In genomic region chr8:120634329-120634839, GRCm38 (mm10) we compare ENCODE assay signal across 8 mouse cellular contexts. TPM values are rescaled to one million over a fixed set of nuclear protein-coding genes. Genes with fewer than 3 reads are reported as not detected.
DNase-seq lines count a peak whose midpoint lies in the region; ATAC-seq and TF ChIP-seq lines count a peak whose summit lies in the region.

No protein-coding gene starts in this region.

- 2% methylated on average over 40 of the region's 42 CpGs for WGBS in forebrain, postnatal 0 days
- under 1% methylated on average over 28 of the region's 42 CpGs for WGBS in hindbrain, embryonic 14.5 days
- under 1% methylated on average over 42 of the region's 42 CpGs for WGBS in limb, embryonic 10.5 days
- WGBS in midbrain, embryonic 10.5 days: 3% methylated on average over 36 of the region's 42 CpGs

- no peaks in the 10 kb centered on the region for H3K36me3 ChIP-seq in forebrain, postnatal 0 days (ENCODE audit: insufficient read depth)
- no peaks in the 10 kb centered on the region for H3K36me3 ChIP-seq in hindbrain, embryonic 14.5 days (replicated peaks; ENCODE audit: control insufficient read depth, insufficient read depth)
- no peaks in the 10 kb centered on the region for H3K36me3 ChIP-seq in limb, embryonic 10.5 days
- no peaks in the 10 kb centered on the region for H3K36me3 ChIP-seq in midbrain, embryonic 10.5 days

- peak overlapping the region; percentile 71 for H3K9ac ChIP-seq in forebrain, postnatal 0 days
- H3K9ac ChIP-seq in hindbrain, embryonic 14.5 days: peak overlapping the region; percentile 83

- H3K4me2 ChIP-seq in forebrain, postnatal 0 days (ENCODE audit: low read depth): peak overlapping the region; percentile 74
- peak overlapping the region; percentile 100 for H3K4me2 ChIP-seq in hindbrain, embryonic 14.5 days (replicated peaks)

- no peak overlapping the region for H3K27ac ChIP-seq in forebrain, postnatal 0 days (ENCODE audit: low read depth, low read length)
- no peak overlapping the region for H3K27ac ChIP-seq in hindbrain, embryonic 14.5 days
- H3K27ac ChIP-seq in limb, embryonic 10.5 days: peak overlapping the region; percentile 79
- peak overlapping the region; percentile 77 for H3K27ac ChIP-seq in midbrain, embryonic 10.5 days (replicated peaks)

- H3K9me3 ChIP-seq in forebrain, postnatal 0 days (ENCODE audit: low read length): no peaks in the 10 kb centered on the region
- H3K9me3 ChIP-seq in hindbrain, embryonic 14.5 days (ENCODE audit: control insufficient read depth, low read length): no peaks in the 10 kb centered on the region
- H3K9me3 ChIP-seq in limb, embryonic 10.5 days (replicated peaks): no peaks in the 10 kb centered on the region
- peaks cover 8% of the 10 kb centered on the region; the same call in 1 of the 2 replicates for H3K9me3 ChIP-seq in midbrain, embryonic 10.5 days (replicated peaks)

- TF ChIP-seq CTCF in forebrain, postnatal 0 days (IDR thresholded peaks at IDR 0.05; ENCODE audit: low read depth): no peak

- ATAC-seq in forebrain, postnatal 0 days: peak; percentile 50; the same call in 1 of the 2 replicates
- no peak for ATAC-seq in hindbrain, embryonic 14.5 days (ENCODE audit: low FRiP score)

- no peaks in the 10 kb centered on the region for H3K27me3 ChIP-seq in forebrain, postnatal 0 days (ENCODE audit: insufficient read depth, low read length)
- peaks cover 9% of the 10 kb centered on the region for H3K27me3 ChIP-seq in hindbrain, embryonic 14.5 days (ENCODE audit: control insufficient read depth, insufficient read depth, low read length)
- peaks cover 74% of the 10 kb centered on the region for H3K27me3 ChIP-seq in limb, embryonic 10.5 days (ENCODE audit: low read depth, poor library complexity, severe bottlenecking)
- peaks cover 83% of the 10 kb centered on the region for H3K27me3 ChIP-seq in midbrain, embryonic 10.5 days (ENCODE audit: low read depth, poor library complexity, severe bottlenecking)

- peak; percentile 35 to 36 for DNase-seq in cerebellum, adult 18-20 months
- DNase-seq in cerebellum, adult 9-10 months: no peak
- peak; percentile 27 to 55 for DNase-seq in adrenal gland, postnatal 4 days (ENCODE audit: low spot score in 2 of 2)
- DNase-seq in forebrain, postnatal 0 days: peak; percentile 24
- peak; percentile 41 for DNase-seq in hindbrain, embryonic 14.5 days (ENCODE audit: low spot score)
- no peak for DNase-seq in limb, embryonic 10.5 days (ENCODE audit: low spot score)
- no peak for DNase-seq in midbrain, embryonic 10.5 days (ENCODE audit: low spot score)
- peak; percentile 18 for DNase-seq in spleen, adult 12 weeks (ENCODE audit: low spot score)

- 0 out of 2 replicates have a peak, but pooled peaks cover 3% of the 10 kb centered on the region for H3K4me1 ChIP-seq in forebrain, postnatal 0 days (ENCODE audit: insufficient read depth)
- peaks cover 11% of the 10 kb centered on the region for H3K4me1 ChIP-seq in hindbrain, embryonic 14.5 days (replicated peaks; ENCODE audit: control insufficient read depth, insufficient read depth, low read length)
- peaks cover 39% of the 10 kb centered on the region for H3K4me1 ChIP-seq in limb, embryonic 10.5 days
- H3K4me1 ChIP-seq in midbrain, embryonic 10.5 days: peaks cover 36% of the 10 kb centered on the region

- H3K4me3 ChIP-seq in forebrain, postnatal 0 days (ENCODE audit: low read depth, low read length): peak overlapping the region; percentile 66
- peak overlapping the region; percentile 73 for H3K4me3 ChIP-seq in hindbrain, embryonic 14.5 days (replicated peaks; ENCODE audit: low read length)
- H3K4me3 ChIP-seq in limb, embryonic 10.5 days: peak overlapping the region; percentile 79
- peak overlapping the region; percentile 72 for H3K4me3 ChIP-seq in midbrain, embryonic 10.5 days

RNA-seq across cellular contexts. Expression of gene 1190005I06Rik, which starts 13.0 kb away (rescaled TPM):
- 1 to 10 TPM; 5.4 to 7.5 TPM for total RNA-seq in adrenal gland, postnatal 4 days (2021)
- total RNA-seq in forebrain, postnatal 0 days (2014; rRNA removed): 18.5 and 25.9 TPM in 2 replicates
- polyA plus RNA-seq in forebrain, postnatal 0 days (2015; fragmentation: Nextera tagmentation; extraction: Ambion mirVana): 21.7 and 22.7 TPM in 2 replicates
- 12.4 and 15.4 TPM in 2 replicates for polyA plus RNA-seq in hindbrain, embryonic 14.5 days (2014; fragmentation: Nextera tagmentation; extraction: Ambion mirVana)
- polyA plus RNA-seq in limb, embryonic 10.5 days (2016; fragmentation: Nextera tagmentation; extraction: Ambion mirVana): 2.7 and 3.4 TPM in 2 replicates
- 3.9 TPM in 2 replicates for polyA plus RNA-seq in midbrain, embryonic 10.5 days (2016; fragmentation: Nextera tagmentation; extraction: Ambion mirVana)

RNA-seq across cellular contexts. Expression of gene Gm27021, which starts 33.5 kb away (rescaled TPM):
- total RNA-seq in adrenal gland, postnatal 4 days (2021): under 1 TPM in 1 of 2 experiments, not detected in 1; 0.56 TPM
- total RNA-seq in forebrain, postnatal 0 days (2014; rRNA removed): 7.0 and 9.2 TPM in 2 replicates
- polyA plus RNA-seq in forebrain, postnatal 0 days (2015; fragmentation: Nextera tagmentation; extraction: Ambion mirVana): 12.4 and 14.8 TPM in 2 replicates
- polyA plus RNA-seq in hindbrain, embryonic 14.5 days (2014; fragmentation: Nextera tagmentation; extraction: Ambion mirVana): 4.4 and 10.0 TPM in 2 replicates
- 3.4 and 3.8 TPM in 2 replicates for polyA plus RNA-seq in limb, embryonic 10.5 days (2016; fragmentation: Nextera tagmentation; extraction: Ambion mirVana)
- polyA plus RNA-seq in midbrain, embryonic 10.5 days (2016; fragmentation: Nextera tagmentation; extraction: Ambion mirVana): 3.1 and 3.5 TPM in 2 replicates

RNA-seq across cellular contexts. Expression of gene Cox4i1, which starts 33.6 kb away (rescaled TPM):
- total RNA-seq in adrenal gland, postnatal 4 days (2021): 1,000 to 10,000 TPM; 1,090 to 1,156 TPM
- 436 and 703 TPM in 2 replicates for total RNA-seq in forebrain, postnatal 0 days (2014; rRNA removed)
- 1,351 and 1,499 TPM in 2 replicates for polyA plus RNA-seq in forebrain, postnatal 0 days (2015; fragmentation: Nextera tagmentation; extraction: Ambion mirVana)
- polyA plus RNA-seq in hindbrain, embryonic 14.5 days (2014; fragmentation: Nextera tagmentation; extraction: Ambion mirVana): 1,174 and 1,254 TPM in 2 replicates
- 879 and 888 TPM in 2 replicates for polyA plus RNA-seq in limb, embryonic 10.5 days (2016; fragmentation: Nextera tagmentation; extraction: Ambion mirVana)
- polyA plus RNA-seq in midbrain, embryonic 10.5 days (2016; fragmentation: Nextera tagmentation; extraction: Ambion mirVana): 948 and 963 TPM in 2 replicates

RNA-seq across cellular contexts. Expression of gene Emc8, which starts 34.0 kb away (rescaled TPM):
- total RNA-seq in adrenal gland, postnatal 4 days (2021): 100 to 1,000 TPM; 101 to 112 TPM
- 29.1 and 43.7 TPM in 2 replicates for total RNA-seq in forebrain, postnatal 0 days (2014; rRNA removed)
- polyA plus RNA-seq in forebrain, postnatal 0 days (2015; fragmentation: Nextera tagmentation; extraction: Ambion mirVana): 104 and 113 TPM in 2 replicates
- 113 and 138 TPM in 2 replicates for polyA plus RNA-seq in hindbrain, embryonic 14.5 days (2014; fragmentation: Nextera tagmentation; extraction: Ambion mirVana)
- polyA plus RNA-seq in limb, embryonic 10.5 days (2016; fragmentation: Nextera tagmentation; extraction: Ambion mirVana): 372 and 439 TPM in 2 replicates
- polyA plus RNA-seq in midbrain, embryonic 10.5 days (2016; fragmentation: Nextera tagmentation; extraction: Ambion mirVana): 347 and 384 TPM in 2 replicates

RNA-seq across cellular contexts. Expression of gene Gins2, which starts 45.3 kb away (rescaled TPM):
- total RNA-seq in adrenal gland, postnatal 4 days (2021): 10 to 100 TPM; 36.6 to 39.3 TPM
- total RNA-seq in forebrain, postnatal 0 days (2014; rRNA removed): 2.6 and 5.3 TPM in 2 replicates
- 9.6 and 10.7 TPM in 2 replicates for polyA plus RNA-seq in forebrain, postnatal 0 days (2015; fragmentation: Nextera tagmentation; extraction: Ambion mirVana)
- polyA plus RNA-seq in hindbrain, embryonic 14.5 days (2014; fragmentation: Nextera tagmentation; extraction: Ambion mirVana): 17.5 and 18.2 TPM in 2 replicates
- 153 and 167 TPM in 2 replicates for polyA plus RNA-seq in limb, embryonic 10.5 days (2016; fragmentation: Nextera tagmentation; extraction: Ambion mirVana)
- polyA plus RNA-seq in midbrain, embryonic 10.5 days (2016; fragmentation: Nextera tagmentation; extraction: Ambion mirVana): 162 and 192 TPM in 2 replicates

Comparison
In these comparisons a context has a peak if more than half of its experiments do, and no peak if none do; other contexts are left out.
1. DNase-seq: peak in cerebellum, adult 18-20 months (2 of 2), adrenal gland, postnatal 4 days (2 of 2), forebrain, postnatal 0 days (single experiment), hindbrain, embryonic 14.5 days (single experiment) and spleen, adult 12 weeks (single experiment); none in cerebellum, adult 9-10 months (single experiment), limb, embryonic 10.5 days (single experiment) and midbrain, embryonic 10.5 days (single experiment).
2. H3K27ac ChIP-seq: peak in limb, embryonic 10.5 days (single experiment) and midbrain, embryonic 10.5 days (single experiment); none in forebrain, postnatal 0 days (single experiment) and hindbrain, embryonic 14.5 days (single experiment).
3. Peak in every context shown above with its lines, with median percentiles within 50 percentile points of each other: H3K4me3 ChIP-seq.